Mouse (Mus musculus) heart, embryonic 14.5 days (tissue): Measurements from ENCODE around the gene Gm20509. TPM values are rescaled to one million over a fixed set of nuclear protein-coding genes. Genes with fewer than 3 reads are reported as not detected.
"Not testable (repeated sequence)": the region's sequence is repeated elsewhere in the genome, so short reads cannot be mapped to it uniquely, and the experiment has no call there.

ENCODE experiments used
- ATAC-seq: fragments of 200-750 bp; cut with Nextera tagmentation; 2 replicates; pipeline ENCODE4 v1.8.0; 2017; ENCODE audit warnings: low read depth, moderate TSS enrichment; ENCODE audit not compliant: insufficient number of reproducible peaks, insufficient read depth, low FRiP score
- H3K27ac ChIP-seq, 2 experiments: fragments of 200-500 bp in 1 of 2; fragments of 300-500 bp in 1 of 2; sonication (generic) in 1 of 2; replicated peaks in 1 of 2; 2 replicates each; pipeline ENCODE4 v1.5.1; 2012 to 2014; ENCODE audit warnings: low read depth in 2 of 2, low read length in 2 of 2, control low read depth in 1 of 2, mild to moderate bottlenecking in 1 of 2, mixed read lengths in 1 of 2; ENCODE audit not compliant: control insufficient read depth in 1 of 2, insufficient read depth in 1 of 2
- H3K27me3 ChIP-seq: fragments of 300-500 bp; sonication (generic); 2 replicates; pipeline ENCODE4 v1.6.1; 2014; ENCODE audit warnings: mild to moderate bottlenecking, low read length, control low read depth; ENCODE audit not compliant: control insufficient read depth, insufficient read depth
- H3K36me3 ChIP-seq: fragments of 300-500 bp; sonication (generic); 2 replicates; pipeline ENCODE4 v1.6.1; 2014; ENCODE audit warnings: mild to moderate bottlenecking, control low read depth, low read length, mixed read lengths; ENCODE audit not compliant: control insufficient read depth, insufficient read depth
- H3K4me1 ChIP-seq, 2 experiments: fragments of 200-500 bp in 1 of 2; fragments of 300-500 bp in 1 of 2; sonication (generic) in 1 of 2; 2 replicates each; pipeline ENCODE4 v1.6.1; 2012 to 2014; ENCODE audit warnings: low read length in 2 of 2, control low read depth in 1 of 2, mixed read lengths in 1 of 2; ENCODE audit not compliant: control insufficient read depth in 2 of 2, insufficient read depth in 2 of 2
- H3K4me2 ChIP-seq: fragments of 300-500 bp; sonication (generic); 2 replicates; pipeline ENCODE4 v1.6.1; 2014; ENCODE audit warnings: mild to moderate bottlenecking, low read length
- H3K4me3 ChIP-seq, 2 experiments: fragments of 200-500 bp in 1 of 2; fragments of 300-500 bp in 1 of 2; sonication (generic) in 1 of 2; 2 replicates each; pipeline ENCODE4 v1.5.1; 2012 to 2014; ENCODE audit warnings: low read length in 2 of 2, mild to moderate bottlenecking in 2 of 2, control low read depth in 1 of 2, low read depth in 1 of 2, moderate library complexity in 1 of 2; ENCODE audit not compliant: control insufficient read depth in 1 of 2, insufficient read depth in 1 of 2
- H3K9ac ChIP-seq: fragments of 300-500 bp; sonication (generic); 2 replicates; pipeline ENCODE4 v1.6.1; 2014; ENCODE audit warnings: mild to moderate bottlenecking, low read length
- H3K9me3 ChIP-seq: fragments of 300-500 bp; sonication (generic); 2 replicates; pipeline ENCODE4 v1.6.1; 2016; ENCODE audit warnings: low read length, control low read depth; ENCODE audit not compliant: control insufficient read depth
- WGBS: fragments of 180-500 bp; shearing (Covaris S2); extraction: QIAGEN DNeasy Blood & Tissue Kit; methylation state at CpG from one replicate; pipeline ENCODE4 v1.1.7; 2014; 5-methylcytosine and 5-hydroxymethylcytosine counted together
- polyA plus RNA-seq: library from polyadenylated mRNA; unstranded; fragments of >200 nt; fragmentation: Nextera tagmentation; extraction: Ambion mirVana; gene quantifications from 2 replicates; pipeline ENCODE4 v1.2.1, GENCODE M21; 2014

The Gm20509 gene
- polyA plus RNA-seq, 1 experiment from 2014 or later, result not detected

- Histone ChIP-seq H3K36me3 (no peaks in the 10 kb centered on the region), H3K27me3 (peaks cover 28% of the 10 kb centered on the region), H3K4me2 (no peak within 1 kb of the TSS), H3K27ac (no peak within 1 kb of the TSS), H3K9ac (no peak within 1 kb of the TSS), H3K4me3 (no peak within 1 kb of the TSS), H3K9me3 (no peaks in the 10 kb centered on the region), H3K4me1 (peaks cover 0 to 5% of the 10 kb centered on the region in 2 experiments; a peak in 1 of 4 replicates)
- WGBS, result 83% methylated on average over 5 of the region's 5 CpGs
- no peak for ATAC-seq
Measured at GRCm38 (mm10) chr9:73101536-73101935, 734 bp upstream of the Gm20509 start, which contains the start of gene Khdc3. Gene Khdc3 (plus strand): TSS chr9:73101836.

- Histone ChIP-seq H3K4me3 (peak overlapping the region; percentile 47 to 51), H3K27ac (no peak overlapping the region), H3K4me1 (peaks cover 0 to 5% of the 10 kb centered on the region in 2 experiments; a peak in 1 of 4 replicates), H3K9me3 (no peaks in the 10 kb centered on the region), H3K9ac (peak overlapping the region; percentile 54), H3K4me2 (peak overlapping the region; percentile 90), H3K27me3 (peaks cover 28% of the 10 kb centered on the region), H3K36me3 (no peaks in the 10 kb centered on the region)
- peak; percentile 35; the same call in 1 of the 2 replicates for ATAC-seq
- WGBS, result 3% methylated on average over 60 of the region's 60 CpGs
Measured at GRCm38 (mm10) chr9:73103159-73103879, 1.0 kb downstream of the Gm20509 start.

- Histone ChIP-seq H3K9ac (0 out of 2 replicates have a peak overlapping the region, but pooled peaks have one; percentile 54), H3K9me3 (no peaks in the 10 kb centered on the region), H3K36me3 (no peaks in the 10 kb centered on the region), H3K4me1 (peaks cover 0 to 5% of the 10 kb centered on the region in 2 experiments; a peak in 1 of 4 replicates), H3K27me3 (peaks cover 28% of the 10 kb centered on the region), H3K27ac (no peak overlapping the region), H3K4me2 (peak overlapping the region; percentile 90), H3K4me3 (peak overlapping the region; percentile 47 to 51)
- WGBS, result 41% methylated on average over 5 of the region's 5 CpGs
- 0 out of 2 replicates have a peak, but pooled peaks have one; percentile 17 for ATAC-seq
Measured at GRCm38 (mm10) chr9:73103880-73104198, 1.6 kb downstream of the Gm20509 start.

- WGBS, result 56% methylated on average over 1 of the region's 1 CpGs
- Histone ChIP-seq H3K4me2 (no peak overlapping the region), H3K4me3 (no peak overlapping the region), H3K4me1 (peaks cover 0 to 5% of the 10 kb centered on the region in 2 experiments; a peak in 1 of 4 replicates), H3K36me3 (no peaks in the 10 kb centered on the region), H3K27me3 (peaks cover 28% of the 10 kb centered on the region), H3K9ac (no peak overlapping the region), H3K27ac (no peak overlapping the region), H3K9me3 (no peaks in the 10 kb centered on the region)
- no peak for ATAC-seq
Measured at GRCm38 (mm10) chr9:73105141-73105540, 2.9 kb downstream of the Gm20509 start.

GRCm38 (mm10) chr9:73105771-73106170 lies 3.5 kb downstream of the Gm20509 start:
- H3K4me2 ChIP-seq, result no peak overlapping the region
- H3K9me3 ChIP-seq, result no peaks in the 10 kb centered on the region
- ATAC-seq, result no peak
- peaks cover 0 to 5% of the 10 kb centered on the region in 2 experiments; a peak in 1 of 4 replicates for H3K4me1 ChIP-seq
- no peak overlapping the region for H3K27ac ChIP-seq
- H3K27me3 ChIP-seq, result peaks cover 28% of the 10 kb centered on the region
- no peak overlapping the region for H3K4me3 ChIP-seq
- no peak overlapping the region for H3K9ac ChIP-seq
- no peaks in the 10 kb centered on the region for H3K36me3 ChIP-seq

GRCm38 (mm10) chr9:73112919-73113906 lies 10.9 kb downstream of the Gm20509 start, which contains the start of gene Rsl24d1:
Gene Rsl24d1 (plus strand): TSS chr9:73113426.
- H3K36me3 ChIP-seq, result peaks cover 32% of the 10 kb centered on the region
- H3K27ac ChIP-seq, result peak within 1 kb of the TSS; percentile 48 to 68
- H3K9ac ChIP-seq, result peak within 1 kb of the TSS; percentile 93
- ATAC-seq, result peak; percentile 87
- peak within 1 kb of the TSS; percentile 76 to 97 for H3K4me3 ChIP-seq
- H3K9me3 ChIP-seq, result no peaks in the 10 kb centered on the region
- H3K27me3 ChIP-seq, result no peaks in the 10 kb centered on the region
- WGBS, result under 1% methylated on average over 64 of the region's 64 CpGs
- H3K4me2 ChIP-seq, result peak within 1 kb of the TSS; percentile 88
- peaks cover 0 to 9% of the 10 kb centered on the region in 2 experiments; a peak in 2 of 4 replicates for H3K4me1 ChIP-seq

GRCm38 (mm10) chr9:73116704-73117103 lies 14.4 kb downstream of the Gm20509 start:
- H3K4me3 ChIP-seq, H3K9me3 ChIP-seq, H3K27me3 ChIP-seq, H3K27ac ChIP-seq, H3K4me2 ChIP-seq, ATAC-seq, H3K9ac ChIP-seq, H3K4me1 ChIP-seq: not testable (repeated sequence)
- H3K36me3 ChIP-seq, result peaks cover 61% of the 10 kb centered on the region
- 91% methylated on average over 4 of the region's 6 CpGs for WGBS
